Mouse (Mus musculus) cortical plate, adult 2 months (tissue): Measurements from ENCODE around the gene Prmt3.

ENCODE experiments used
- CTCF ChIP-seq: fragments of 200-500 bp; IDR thresholded peaks from 2 replicates; pipeline ENCODE4 v1.5.1; 2011; ENCODE audit warnings: mild to moderate bottlenecking, control low read depth, low read length; ENCODE audit not compliant: insufficient read depth; ENCODE audit errors: extremely low read depth
- POLR2A ChIP-seq: fragments of 200-500 bp; IDR thresholded peaks from 2 replicates; pipeline ENCODE4 v1.6.1; 2011; ENCODE audit warnings: mild to moderate bottlenecking, low read length, control low read depth; ENCODE audit not compliant: insufficient read depth; ENCODE audit errors: extremely low read depth

DNA sequence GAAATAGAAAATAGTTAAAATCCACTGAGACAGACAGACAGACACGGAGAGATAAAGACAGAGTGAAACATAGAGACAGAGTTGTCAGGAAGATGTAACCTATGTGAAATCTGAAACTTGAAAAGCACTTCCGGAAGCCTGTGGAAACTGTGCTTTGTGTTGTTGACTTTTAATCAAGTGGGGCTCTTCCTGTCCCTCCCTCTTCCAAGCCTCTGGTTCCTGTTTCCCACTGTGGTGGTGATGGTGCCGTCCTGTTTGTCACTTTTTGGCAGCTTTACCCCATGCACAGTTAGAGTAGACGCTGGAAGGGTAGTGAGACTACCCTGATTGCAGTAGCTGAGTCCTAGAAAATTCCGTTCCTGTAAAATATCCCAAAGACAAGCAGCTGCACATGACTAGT, 36.7 kb upstream of the Prmt3 start:
- no peak for TF ChIP-seq CTCF
- no peak for TF ChIP-seq POLR2A
